Mouse (Mus musculus): ENCODE measurements at regions not wholly inside any gene's neighbourhood (a gene's known extent, or its start where the extent isn't known, plus 50 kb on each side); places are given as distances from the start of the nearest gene placed in this dataset.
A peak's percentile ranks its signal among the peaks of the same experiment; 100 is the strongest.

DNA sequence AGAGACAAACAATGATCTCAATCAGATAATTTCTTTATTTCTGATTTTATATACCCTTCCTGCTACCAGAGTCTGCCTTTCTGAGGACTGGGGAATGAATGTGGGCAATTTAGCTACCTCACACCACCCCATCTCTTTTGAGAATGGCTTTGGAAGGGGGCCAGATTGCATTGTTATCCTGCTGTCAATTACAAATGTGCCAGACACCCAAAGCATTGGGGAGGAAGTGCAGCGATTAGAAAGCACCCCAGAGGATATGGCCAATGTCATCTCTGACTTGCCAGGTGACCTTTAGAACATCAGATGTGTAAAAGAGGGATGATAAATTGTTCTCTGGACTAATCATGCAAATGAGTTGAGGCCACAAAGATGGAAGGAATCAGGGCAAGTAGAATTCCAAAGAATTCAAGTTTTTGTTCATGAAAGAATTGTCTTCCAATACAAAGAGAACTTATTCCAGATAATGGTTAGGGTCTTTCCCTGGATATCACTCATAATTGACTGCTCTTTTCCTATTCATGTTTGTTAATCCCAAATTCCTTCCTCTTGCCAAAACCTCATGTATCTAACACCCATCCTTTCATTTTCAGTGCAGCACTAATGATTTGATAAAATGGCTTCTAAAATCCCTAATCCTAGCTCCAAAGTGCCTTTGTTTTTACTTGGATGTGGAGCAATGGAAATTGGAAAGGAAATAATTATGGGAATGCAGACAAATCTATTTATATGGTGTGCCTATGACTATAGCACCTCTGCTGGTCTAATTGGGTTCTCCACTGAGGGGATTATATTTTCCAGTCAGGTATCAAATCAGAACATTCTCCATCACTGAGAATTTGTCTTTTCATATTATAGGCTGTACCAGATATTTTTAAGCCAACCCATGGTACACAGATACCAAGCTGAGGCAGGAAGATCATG, 89.1 kb upstream of the Chl1 start:
- DNase-seq (ENCODE audit: low spot score): no peak

DNA sequence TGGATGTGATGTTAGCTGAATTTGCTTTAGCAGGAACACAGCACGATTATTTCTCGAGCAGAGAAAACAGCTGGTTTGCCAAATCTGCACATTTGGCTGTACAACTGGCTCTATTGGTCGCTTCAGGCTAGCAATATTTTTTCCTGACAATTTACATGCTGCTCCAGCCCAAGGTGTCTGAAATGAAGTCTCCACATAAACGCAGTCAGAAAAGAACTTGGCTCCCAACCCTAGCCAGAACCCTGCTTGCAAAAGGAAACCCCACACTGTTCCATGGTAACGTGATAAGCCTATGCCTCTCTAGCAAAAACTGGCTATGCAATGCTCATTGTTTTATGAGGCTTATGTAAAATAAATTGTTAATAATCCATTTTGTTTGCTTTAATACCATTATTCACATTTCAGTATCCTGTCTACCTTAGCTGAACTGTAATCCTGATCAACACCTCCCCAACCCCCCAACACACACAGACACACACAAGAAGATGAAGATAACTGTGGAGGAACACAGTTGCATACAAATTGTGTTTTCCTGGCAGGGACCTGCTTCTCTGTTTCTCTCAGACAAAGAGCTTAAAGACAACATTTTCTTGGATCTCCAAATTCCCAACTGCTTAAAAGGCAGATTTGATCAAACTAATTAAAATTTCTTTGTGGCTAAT, 79.3 kb upstream of the Chl1 start:
- peak; percentile 4 for DNase-seq (ENCODE audit: low spot score)

DNA sequence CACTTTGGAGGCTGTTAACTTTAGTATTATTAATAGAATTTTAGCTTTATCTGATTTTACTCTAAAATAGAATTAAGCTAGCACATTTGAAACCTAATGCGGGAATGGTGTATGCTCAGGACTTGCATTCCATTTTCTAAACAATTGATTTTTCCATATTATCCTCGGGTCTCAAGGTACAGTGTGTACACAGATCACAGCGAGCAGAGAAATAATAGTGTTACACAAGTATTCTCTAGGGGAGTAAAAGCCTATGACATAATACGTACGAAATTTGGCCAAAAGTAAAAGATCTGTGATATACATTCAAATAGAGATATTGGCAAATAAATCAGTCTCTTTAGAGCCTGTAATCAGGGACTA, 78.8 kb upstream of the Chl1 start:
- no peak for DNase-seq (ENCODE audit: low spot score)

All from layer of hippocampus, adult 9-10 months (tissue).